In the genomic region with DNA sequence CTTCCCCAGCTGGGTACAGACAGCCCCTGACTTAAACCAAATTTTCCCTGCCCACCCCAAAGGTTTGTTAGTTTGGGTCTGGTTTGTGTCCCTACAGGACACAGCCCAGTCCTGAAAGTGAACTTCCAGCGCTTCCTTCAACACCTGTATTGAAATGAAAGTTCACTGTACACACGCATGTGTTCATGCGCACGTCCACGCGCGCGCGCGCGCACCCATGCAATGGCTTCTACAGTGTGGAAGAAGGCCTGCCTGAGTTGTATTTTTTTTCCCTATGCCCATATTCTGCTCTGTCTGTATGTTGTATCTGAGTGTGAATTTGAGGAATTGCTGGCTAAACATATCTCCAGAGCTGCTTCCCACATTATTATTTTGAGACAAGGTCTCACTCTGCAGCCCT, we compare ENCODE assay signal across 8 mouse cellular contexts. TPM values are rescaled to one million over a fixed set of nuclear protein-coding genes. Genes with fewer than 3 reads are reported as not detected.
A peak's percentile ranks its signal among the peaks of the same experiment; 100 is the strongest.
DNase-seq lines count a peak whose midpoint lies in the region; ATAC-seq and TF ChIP-seq lines count a peak whose summit lies in the region.
"Had no signal": no experiment of that assay in that cellular context is flagged by ENCODE, and none has a peak within 500 bp of the region (broad histone marks: within the 10 kb centered on the region; RNA-seq: fewer than 3 reads in every experiment).

No protein-coding gene starts in this region.

- dilution Hi-C loops in CH12.LX (cut with MboI; ENCODE audit: extremely low pct_ligation_motif_present, extremely low pct_unique_long_range_greater_than_20kb, low sequenced_read_pairs): no loop called here

- 95% methylated on average over 11 of the region's 11 CpGs for WGBS in hindbrain, embryonic 12.5 days
- WGBS in midbrain, embryonic 10.5 days: 96% methylated on average over 11 of the region's 11 CpGs

- H3K4me3 ChIP-seq in CH12.LX (replicated peaks in 1 of 3; ENCODE audit: low read depth in 2 of 3, low read length in 2 of 3, poor library complexity in 1 of 3) (peak overlapping the region; percentile 75 to 87 (median 80)), ES-Bruce4 (ENCODE audit: low read depth, low read length) (peak overlapping the region; percentile 85)
- H3K4me3 ChIP-seq in hindbrain, embryonic 12.5 days: peak overlapping the region; percentile 79
- peak overlapping the region; percentile 77 for H3K4me3 ChIP-seq in midbrain, embryonic 10.5 days

- TF ChIP-seq CTCF in CH12.LX (conservative IDR thresholded peaks at IDR 0.05 in 1 of 2, IDR thresholded peaks at IDR 0.05 in 1 of 2; ENCODE audit: low read depth in 2 of 2, low read length in 2 of 2): no peak
- no peak for TF ChIP-seq CTCF in ES-Bruce4 (IDR thresholded peaks at IDR 0.05; ENCODE audit: low read depth, low read length)

- peaks cover 45 to 77% of the 10 kb centered on the region in 2 experiments for H3K4me1 ChIP-seq in CH12.LX (ENCODE audit: control insufficient read depth in 1 of 2, insufficient read depth in 2 of 2)
- no peaks in the 10 kb centered on the region for H3K4me1 ChIP-seq in ES-Bruce4 (ENCODE audit: control insufficient read depth, insufficient read depth, low read length)
- H3K4me1 ChIP-seq in hindbrain, embryonic 12.5 days: peaks cover 38% of the 10 kb centered on the region
- H3K4me1 ChIP-seq in midbrain, embryonic 10.5 days: peaks cover 53% of the 10 kb centered on the region

- no peak for ATAC-seq in hindbrain, embryonic 12.5 days (ENCODE audit: low FRiP score)
- ATAC-seq in monocyte, adult 5-6 weeks (replicated peaks; ENCODE audit: insufficient number of reproducible peaks, low FRiP score, low TSS enrichment, poor library complexity, severe bottlenecking): no peak

- peak overlapping the region; percentile 83 for H3K4me2 ChIP-seq in CH12.LX (ENCODE audit: insufficient read depth, low read depth, poor library complexity, severe bottlenecking)
- H3K4me2 ChIP-seq in hindbrain, embryonic 12.5 days (replicated peaks): peak overlapping the region; percentile 95

- no peak for TF ChIP-seq RAD21 in CH12.LX (IDR thresholded peaks at IDR 0.05; ENCODE audit: low read depth, low read length)

- TF ChIP-seq POLR2A in CH12.LX (IDR thresholded peaks at IDR 0.05; ENCODE audit: low read depth, low read length): no peak; the same call in 1 of the 2 replicates
- TF ChIP-seq POLR2A in ES-Bruce4 (IDR thresholded peaks at IDR 0.05; ENCODE audit: insufficient read depth, low read length): no peak

- no peaks in the 10 kb centered on the region for H3K9me3 ChIP-seq in CH12.LX (replicated peaks; ENCODE audit: low read length)
- H3K9me3 ChIP-seq in ES-Bruce4 (replicated peaks; ENCODE audit: control insufficient read depth, insufficient read depth, low read length, poor library complexity, severe bottlenecking): no peaks in the 10 kb centered on the region
- H3K9me3 ChIP-seq in hindbrain, embryonic 12.5 days (replicated peaks): no peaks in the 10 kb centered on the region
- H3K9me3 ChIP-seq in midbrain, embryonic 10.5 days (replicated peaks): no peaks in the 10 kb centered on the region

- peak overlapping the region; percentile 98; the same call in 1 of the 2 replicates for H3K27ac ChIP-seq in CH12.LX (ENCODE audit: insufficient read depth, low read depth)
- no peak overlapping the region for H3K27ac ChIP-seq in ES-Bruce4 (ENCODE audit: insufficient read depth, low read length)
- peak overlapping the region; percentile 90 for H3K27ac ChIP-seq in hindbrain, embryonic 12.5 days
- peak overlapping the region; percentile 93 for H3K27ac ChIP-seq in midbrain, embryonic 10.5 days (replicated peaks)

- H3K36me3 ChIP-seq in CH12.LX (replicated peaks in 1 of 2; ENCODE audit: control insufficient read depth in 1 of 2, insufficient read depth in 1 of 2, low read length in 1 of 2) (peaks cover 61 to 74% of the 10 kb centered on the region in 2 experiments), ES-Bruce4 (ENCODE audit: control insufficient read depth, insufficient read depth, low read length, poor library complexity, severe bottlenecking) (peaks cover 40% of the 10 kb centered on the region)
- H3K36me3 ChIP-seq in hindbrain, embryonic 12.5 days: peaks cover 47% of the 10 kb centered on the region
- H3K36me3 ChIP-seq in midbrain, embryonic 10.5 days: peaks cover 54% of the 10 kb centered on the region

- H3K9ac ChIP-seq in CH12.LX (ENCODE audit: insufficient read depth, low read depth) (peak overlapping the region; percentile 89), ES-Bruce4 (ENCODE audit: low read depth, poor library complexity, severe bottlenecking) (peak overlapping the region; percentile 86)
- H3K9ac ChIP-seq in hindbrain, embryonic 12.5 days: peak overlapping the region; percentile 95

- no peak for DNase-seq in CH12.LX (ENCODE audit: extremely low read depth)
- no peak for DNase-seq in midbrain, embryonic 10.5 days (ENCODE audit: low spot score)
- no peak for DNase-seq in cerebellum, adult 9-10 months
- DNase-seq in frontal cortex, postnatal 14 days (ENCODE audit: low spot score in 2 of 2): no peak

- TF ChIP-seq EP300 in CH12.LX (IDR thresholded peaks at IDR 0.05; ENCODE audit: low read length) (no peak), ES-Bruce4 (IDR thresholded peaks at IDR 0.05; ENCODE audit: insufficient read depth, low read depth, low read length) (no peak)

- H3K27me3 ChIP-seq in CH12.LX (replicated peaks): no peaks in the 10 kb centered on the region
- H3K27me3 ChIP-seq in ES-Bruce4 (ENCODE audit: control insufficient read depth, insufficient read depth, low read length, poor library complexity, severe bottlenecking): no peaks in the 10 kb centered on the region
- H3K27me3 ChIP-seq in hindbrain, embryonic 12.5 days: no peaks in the 10 kb centered on the region
- H3K27me3 ChIP-seq in midbrain, embryonic 10.5 days (ENCODE audit: low read depth, poor library complexity, severe bottlenecking): no peaks in the 10 kb centered on the region

- in situ Hi-C loops in CH12.LX (cut with MboI; ENCODE audit: low pct_ligation_motif_present, low pct_unique_long_range_greater_than_20kb, low sequenced_read_pairs): no loop called here

- peaks cover 41% of the 10 kb centered on the region for H3K79me2 ChIP-seq in CH12.LX (replicated peaks; ENCODE audit: control insufficient read depth, extremely low read depth, insufficient read depth, poor library complexity, severe bottlenecking)

TF ChIP-seq in CH12.LX, 34 proteins besides CTCF, POLR2A, EP300 and RAD21 (continues in another document):
- TF ChIP-seq NRF1 (IDR thresholded peaks at IDR 0.05; ENCODE audit: low read depth, low read length) (peak; percentile 78), SMC3 (IDR thresholded peaks at IDR 0.05; ENCODE audit: low read depth, low read length) (peak; percentile 0; the same call in 1 of the 2 replicates), MAFK (IDR thresholded peaks at IDR 0.05; ENCODE audit: insufficient replicate concordance, low read length) (no peak), ZC3H11A (IDR thresholded peaks at IDR 0.05; ENCODE audit: low read depth, low read length) (no peak), CHD2 (IDR thresholded peaks at IDR 0.05; ENCODE audit: low read length) (no peak), IRF4 (IDR thresholded peaks at IDR 0.05; ENCODE audit: low read depth, low read length) (no peak), SIN3A (IDR thresholded peaks at IDR 0.05; ENCODE audit: low read length) (peak; percentile 1; the same call in 1 of the 2 replicates), ETS1 (conservative IDR thresholded peaks at IDR 0.05; ENCODE audit: low read depth, low read length) (no peak)

RNA-seq across cellular contexts. Expression of a gene that starts 1.4 kb away (rescaled TPM):
- total RNA-seq in CH12.LX (2012; rRNA removed): 59.5 and 73.9 TPM in 2 replicates
- total RNA-seq in CH12.LX (2014; rRNA removed): 89.3 and 101 TPM in 2 replicates
- polyA plus RNA-seq in CH12.LX (2012; ENCODE audit: insufficient read length, low read depth): 54.1 and 57.2 TPM in 2 replicates
- polyA plus RNA-seq in ES-Bruce4 (2011; ENCODE audit: insufficient read depth, insufficient read length, low read depth, missing spikeins): 28.2 and 31.7 TPM in 2 replicates
- 90.6 and 92.4 TPM in 2 replicates for polyA plus RNA-seq in hindbrain, embryonic 12.5 days (2016; fragmentation: Nextera tagmentation; extraction: Ambion mirVana)
- polyA plus RNA-seq in midbrain, embryonic 10.5 days (2016; fragmentation: Nextera tagmentation; extraction: Ambion mirVana): 122 and 124 TPM in 2 replicates
- total RNA-seq in monocyte, adult 5-6 weeks (2017): 26.7 to 47.1 TPM (median 39.0 TPM) in 3 replicates

RNA-seq across cellular contexts. Expression of a gene that starts 8.0 kb away (rescaled TPM):
- total RNA-seq in CH12.LX (2012; rRNA removed) (1,180 and 1,205 TPM in 2 replicates), CH12.LX (2014; rRNA removed) (607 and 790 TPM in 2 replicates)
- polyA plus RNA-seq in CH12.LX (2012; ENCODE audit: insufficient read length, low read depth) (4,858 and 5,122 TPM in 2 replicates), ES-Bruce4 (2011; ENCODE audit: insufficient read depth, insufficient read length, low read depth, missing spikeins) (3,626 and 3,708 TPM in 2 replicates)
- 1,350 and 1,487 TPM in 2 replicates for polyA plus RNA-seq in hindbrain, embryonic 12.5 days (2016; fragmentation: Nextera tagmentation; extraction: Ambion mirVana)
- 1,780 and 2,044 TPM in 2 replicates for polyA plus RNA-seq in midbrain, embryonic 10.5 days (2016; fragmentation: Nextera tagmentation; extraction: Ambion mirVana)
- total RNA-seq in monocyte, adult 5-6 weeks (2017): 826 to 1,618 TPM (median 1,101 TPM) in 3 replicates

RNA-seq across cellular contexts. Expression of a gene that starts 9.6 kb away (rescaled TPM):
- total RNA-seq in CH12.LX (2012; rRNA removed): 91.5 and 136 TPM in 2 replicates
- total RNA-seq in CH12.LX (2014; rRNA removed): 87.4 and 90.0 TPM in 2 replicates
- 76.6 and 78.7 TPM in 2 replicates for polyA plus RNA-seq in CH12.LX (2012; ENCODE audit: insufficient read length, low read depth)
- polyA plus RNA-seq in ES-Bruce4 (2011; ENCODE audit: insufficient read depth, insufficient read length, low read depth, missing spikeins): 2.7 and 3.0 TPM in 2 replicates
- 7.0 and 7.7 TPM in 2 replicates for polyA plus RNA-seq in hindbrain, embryonic 12.5 days (2016; fragmentation: Nextera tagmentation; extraction: Ambion mirVana)
- polyA plus RNA-seq in midbrain, embryonic 10.5 days (2016; fragmentation: Nextera tagmentation; extraction: Ambion mirVana): 8.6 and 9.2 TPM in 2 replicates
- total RNA-seq in monocyte, adult 5-6 weeks (2017): 55.6 to 60.0 TPM (median 55.9 TPM) in 3 replicates

RNA-seq across cellular contexts. Expression of a gene that starts 15.6 kb away (rescaled TPM):
- total RNA-seq in CH12.LX (2012; rRNA removed) (0.42 and 0.50 TPM in 2 replicates), CH12.LX (2014; rRNA removed) (0.12 and 0.30 TPM in 2 replicates)
- polyA plus RNA-seq in CH12.LX (2012; ENCODE audit: insufficient read length, low read depth) (0.53 and 0.72 TPM in 2 replicates), ES-Bruce4 (2011; ENCODE audit: insufficient read depth, insufficient read length, low read depth, missing spikeins) (1.5 and 1.8 TPM in 2 replicates)
- polyA plus RNA-seq in hindbrain, embryonic 12.5 days (2016; fragmentation: Nextera tagmentation; extraction: Ambion mirVana): 12.3 and 13.0 TPM in 2 replicates
- polyA plus RNA-seq in midbrain, embryonic 10.5 days (2016; fragmentation: Nextera tagmentation; extraction: Ambion mirVana): 7.0 and 10.2 TPM in 2 replicates
- total RNA-seq in monocyte, adult 5-6 weeks (2017): 0.10 to 0.32 TPM in 2 of 3 replicates, not detected in the other
- total RNA-seq: gastrocnemius, adult 18-20 months had no signal

RNA-seq across cellular contexts. Expression of a gene that starts 34.3 kb away (rescaled TPM):
- 58.4 and 66.9 TPM in 2 replicates for total RNA-seq in CH12.LX (2012; rRNA removed)
- total RNA-seq in CH12.LX (2014; rRNA removed): 69.2 and 72.1 TPM in 2 replicates
- polyA plus RNA-seq in CH12.LX (2012; ENCODE audit: insufficient read length, low read depth): 74.2 and 88.0 TPM in 2 replicates
- polyA plus RNA-seq in ES-Bruce4 (2011; ENCODE audit: insufficient read depth, insufficient read length, low read depth, missing spikeins): 132 and 134 TPM in 2 replicates
- polyA plus RNA-seq in hindbrain, embryonic 12.5 days (2016; fragmentation: Nextera tagmentation; extraction: Ambion mirVana): 44.4 and 47.2 TPM in 2 replicates
- 62.9 and 70.6 TPM in 2 replicates for polyA plus RNA-seq in midbrain, embryonic 10.5 days (2016; fragmentation: Nextera tagmentation; extraction: Ambion mirVana)
- total RNA-seq in monocyte, adult 5-6 weeks (2017): 34.4 to 64.6 TPM (median 37.8 TPM) in 3 replicates
